Mouse (Mus musculus) thymus, adult 2 months (tissue): ENCODE measurements at regions not wholly inside any gene's neighbourhood (a gene's known extent, or its start where the extent isn't known, plus 50 kb on each side); places are given as distances from the start of the nearest gene placed in this dataset.

Source experiments
- CTCF ChIP-seq: fragments of 200-500 bp; IDR thresholded peaks from 2 replicates; pipeline ENCODE4 v1.5.1; 2012; ENCODE audit warnings: mild to moderate bottlenecking, control low read depth, low read length, moderate library complexity, borderline replicate concordance; ENCODE audit not compliant: control insufficient read depth, poor library complexity, insufficient read depth; ENCODE audit errors: extremely low read depth
- POLR2A ChIP-seq: fragments of 200-500 bp; IDR thresholded peaks from 2 replicates; pipeline ENCODE4 v1.6.1; 2012; ENCODE audit warnings: mild to moderate bottlenecking, low read length, control low read depth, moderate library complexity; ENCODE audit not compliant: control insufficient read depth, poor library complexity, insufficient read depth; ENCODE audit errors: extremely low read depth

- TF ChIP-seq POLR2A (no peak), CTCF (no peak)
Measured at GRCm38 (mm10) chr9:51593707-51594106, 171.4 kb upstream of the Arhgap20 start.
